Mouse (Mus musculus): ENCODE measurements at regions not wholly inside any gene's neighbourhood (a gene's known extent, or its start where the extent isn't known, plus 50 kb on each side); places are given as distances from the start of the nearest gene placed in this dataset.
"Not testable (repeated sequence)": the region's sequence is repeated elsewhere in the genome, so short reads cannot be mapped to it uniquely, and the experiment has no call there.

DNA sequence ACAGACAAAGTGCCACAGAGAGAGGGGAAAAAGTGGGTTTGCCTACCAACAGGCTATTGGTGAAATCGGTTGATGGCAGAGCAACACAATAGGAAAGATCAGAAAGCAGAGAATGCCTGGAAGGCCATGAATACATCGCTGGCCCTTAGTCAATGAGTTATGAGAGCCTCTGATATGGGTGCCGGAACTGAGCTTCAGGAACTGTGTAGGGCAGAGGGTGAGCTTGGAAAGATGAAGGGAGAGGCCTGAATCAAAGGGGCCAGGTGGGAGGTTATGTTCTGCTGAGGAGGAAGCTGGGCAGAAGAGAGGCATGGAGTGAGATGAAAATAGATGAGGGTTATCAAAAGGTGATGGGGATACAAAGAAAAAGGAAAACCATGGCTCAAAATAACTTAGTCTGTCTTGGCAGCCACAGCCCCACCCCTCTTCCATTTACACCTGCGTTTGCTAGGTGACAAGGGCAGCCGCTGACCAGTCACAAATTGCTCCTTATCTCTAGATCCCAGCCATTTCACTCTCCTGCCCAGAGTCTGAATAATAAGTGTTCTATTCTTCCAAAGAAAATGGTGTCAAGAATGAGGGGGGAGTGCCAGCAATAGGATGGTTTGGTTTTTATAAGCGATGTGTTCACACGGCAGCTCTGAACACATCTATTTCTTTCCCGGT lies 77.7 kb upstream of the Rad23b start:
- TF ChIP-seq POLR2A (IDR thresholded peaks at IDR 0.05; ENCODE audit: borderline replicate concordance, low read depth, low read length) (no peak), CTCF (IDR thresholded peaks at IDR 0.05; ENCODE audit: low read depth, low read length) (no peak)
- no peaks in the 10 kb centered on the region for H3K4me1 ChIP-seq (ENCODE audit: control insufficient read depth, insufficient read depth, low read length)
- no peak overlapping the region for H3K27ac ChIP-seq (ENCODE audit: insufficient read depth, low read depth, low read length)
- no peak overlapping the region for H3K4me3 ChIP-seq (ENCODE audit: insufficient read depth, low read length)

DNA sequence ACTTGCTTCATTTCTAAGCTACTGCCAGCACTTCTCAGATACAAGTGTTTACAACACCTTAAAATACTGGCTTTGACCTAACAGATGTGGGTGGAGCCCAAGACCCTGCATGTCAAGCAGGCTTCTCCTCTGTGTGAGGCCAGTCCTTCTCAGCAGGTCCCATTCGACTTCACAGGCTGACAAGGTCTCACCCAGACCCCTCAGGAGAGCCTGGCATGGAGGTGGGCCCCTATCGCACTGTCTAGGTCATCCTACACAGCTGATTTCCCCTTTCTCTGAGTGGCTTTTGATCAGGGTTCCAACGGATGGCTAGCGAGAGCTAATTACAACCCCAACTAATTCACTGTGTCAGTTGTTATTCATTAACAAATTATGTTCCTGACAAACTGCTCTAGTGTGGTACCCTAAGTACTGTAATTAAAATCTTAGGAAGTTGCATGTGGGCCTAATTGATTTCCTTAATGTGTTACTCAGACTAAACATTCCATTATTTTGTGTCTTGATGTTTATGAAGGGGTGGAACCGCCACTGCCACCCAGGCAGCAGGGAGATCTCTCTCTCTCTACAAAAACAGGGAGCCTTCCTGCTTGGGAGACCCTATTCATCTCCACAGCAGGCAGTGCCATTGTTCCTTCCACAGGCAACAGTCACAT lies 73.4 kb upstream of the Rad23b start:
- H3K4me1 ChIP-seq (ENCODE audit: control insufficient read depth, insufficient read depth, low read length), result no peaks in the 10 kb centered on the region
- no peak overlapping the region for H3K27ac ChIP-seq (ENCODE audit: insufficient read depth, low read depth, low read length)
- no peak for TF ChIP-seq POLR2A (IDR thresholded peaks at IDR 0.05; ENCODE audit: borderline replicate concordance, low read depth, low read length)
- no peak for TF ChIP-seq CTCF (IDR thresholded peaks at IDR 0.05; ENCODE audit: low read depth, low read length)
- H3K4me3 ChIP-seq (ENCODE audit: insufficient read depth, low read length), result no peak overlapping the region

DNA sequence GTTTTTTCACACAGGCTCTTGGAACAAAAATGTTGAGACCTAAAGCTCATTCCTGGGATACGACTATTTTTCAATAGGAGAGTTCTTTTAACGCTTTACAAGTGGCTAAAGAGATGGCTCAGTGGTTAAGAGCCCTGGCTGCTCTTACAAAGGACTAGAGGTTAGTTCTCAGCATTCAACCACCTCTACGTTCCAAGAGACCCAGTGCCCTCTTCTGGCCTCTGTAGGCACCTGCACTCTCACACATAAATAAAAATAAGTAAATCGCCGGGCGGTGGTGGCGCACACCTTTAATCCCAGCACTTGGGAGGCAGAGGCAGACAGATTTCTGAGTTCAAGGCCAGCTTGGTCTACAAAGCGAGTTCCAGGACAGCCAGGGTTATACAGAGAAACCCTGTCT lies 70.5 kb upstream of the Rad23b start:
- H3K4me1 ChIP-seq (ENCODE audit: control insufficient read depth, insufficient read depth, low read length); H3K4me3 ChIP-seq (ENCODE audit: insufficient read depth, low read length); H3K27ac ChIP-seq (ENCODE audit: insufficient read depth, low read depth, low read length): not testable (repeated sequence)

GRCm38 (mm10) chr4:55280706-55281105 lies 69.1 kb upstream of the Rad23b start:
- Histone ChIP-seq H3K27ac (ENCODE audit: insufficient read depth, low read depth, low read length) (no peak overlapping the region), H3K4me1 (ENCODE audit: control insufficient read depth, insufficient read depth, low read length) (no peaks in the 10 kb centered on the region), H3K4me3 (ENCODE audit: insufficient read depth, low read length) (no peak overlapping the region)
- no peak for TF ChIP-seq CTCF (IDR thresholded peaks at IDR 0.05; ENCODE audit: low read depth, low read length)
- no peak for TF ChIP-seq POLR2A (IDR thresholded peaks at IDR 0.05; ENCODE audit: borderline replicate concordance, low read depth, low read length)

DNA sequence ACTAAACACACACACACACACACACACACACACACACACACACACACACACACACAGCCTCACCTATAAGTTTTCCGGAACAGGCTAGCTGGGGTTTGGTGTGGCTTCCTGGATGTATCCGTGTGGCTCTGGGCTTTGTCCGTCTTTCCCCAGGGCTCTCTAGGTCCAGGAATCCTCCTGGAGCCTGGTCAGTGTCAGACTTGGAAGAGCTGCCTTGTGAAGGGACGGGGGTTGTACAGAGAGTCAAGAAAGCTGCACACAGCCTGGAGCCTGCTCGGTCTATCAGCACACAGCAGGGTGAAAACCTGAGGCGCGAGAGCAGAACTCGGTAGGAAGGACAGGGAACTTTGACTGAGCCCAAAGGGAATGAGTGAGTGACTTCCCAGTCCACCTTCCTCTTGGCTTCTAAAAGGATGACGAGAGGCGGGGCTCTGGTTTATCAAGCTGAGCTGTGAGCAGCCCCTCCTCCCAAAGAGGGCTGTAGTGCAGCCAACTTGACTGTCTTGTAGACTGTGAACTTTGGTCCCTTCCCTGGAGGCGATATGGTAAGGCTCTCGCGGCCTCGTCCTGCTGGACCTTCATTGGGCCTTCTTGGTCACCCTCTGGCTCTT lies 68.3 kb upstream of the Rad23b start:
- H3K4me1 ChIP-seq (ENCODE audit: control insufficient read depth, insufficient read depth, low read length), result no peaks in the 10 kb centered on the region
- no peak overlapping the region for H3K4me3 ChIP-seq (ENCODE audit: insufficient read depth, low read length)
- TF ChIP-seq CTCF (IDR thresholded peaks at IDR 0.05; ENCODE audit: low read depth, low read length), result no peak
- TF ChIP-seq POLR2A (IDR thresholded peaks at IDR 0.05; ENCODE audit: borderline replicate concordance, low read depth, low read length), result no peak
- H3K27ac ChIP-seq (ENCODE audit: insufficient read depth, low read depth, low read length), result no peak overlapping the region

- H3K4me3 ChIP-seq (ENCODE audit: insufficient read depth, low read length), result no peak overlapping the region
- TF ChIP-seq POLR2A (IDR thresholded peaks at IDR 0.05; ENCODE audit: borderline replicate concordance, low read depth, low read length) (no peak), CTCF (IDR thresholded peaks at IDR 0.05; ENCODE audit: low read depth, low read length) (no peak)
- H3K27ac ChIP-seq (ENCODE audit: insufficient read depth, low read depth, low read length), result no peak overlapping the region
- H3K4me1 ChIP-seq (ENCODE audit: control insufficient read depth, insufficient read depth, low read length), result no peaks in the 10 kb centered on the region
These were observed 67.4 kb upstream of the Rad23b start for GRCm38 (mm10) chr4:55282474-55282873.

DNA sequence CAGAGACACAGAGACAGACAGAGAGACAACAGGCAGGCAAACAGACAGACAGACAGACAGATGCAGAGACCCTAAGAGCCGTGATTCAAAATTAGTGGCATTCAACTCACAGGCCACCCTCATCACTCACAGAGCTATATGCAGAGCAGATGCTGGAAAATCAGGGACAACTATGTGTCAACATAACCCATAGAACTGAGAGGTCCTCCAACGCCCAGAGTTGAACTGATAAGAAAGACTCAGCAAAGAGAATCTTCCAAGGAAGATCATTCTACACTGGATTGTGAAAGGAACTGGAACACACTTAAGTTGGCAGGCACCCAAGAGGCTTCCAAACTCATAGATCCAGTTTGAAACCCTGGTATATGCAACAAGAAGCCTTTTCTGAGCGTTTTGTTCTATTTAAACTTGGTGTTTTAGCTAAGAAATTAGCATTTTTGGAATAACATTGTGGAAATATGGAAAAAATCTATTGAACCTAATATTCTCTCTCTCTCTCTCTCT lies 65.1 kb upstream of the Rad23b start:
- no peak for TF ChIP-seq POLR2A (IDR thresholded peaks at IDR 0.05; ENCODE audit: borderline replicate concordance, low read depth, low read length)
- TF ChIP-seq CTCF (IDR thresholded peaks at IDR 0.05; ENCODE audit: low read depth, low read length), result no peak
- H3K4me3 ChIP-seq (ENCODE audit: insufficient read depth, low read length), result no peak overlapping the region
- H3K27ac ChIP-seq (ENCODE audit: insufficient read depth, low read depth, low read length), result no peak overlapping the region
- H3K4me1 ChIP-seq (ENCODE audit: control insufficient read depth, insufficient read depth, low read length), result no peaks in the 10 kb centered on the region

- Histone ChIP-seq H3K4me3 (ENCODE audit: insufficient read depth, low read length) (no peak overlapping the region), H3K27ac (ENCODE audit: insufficient read depth, low read depth, low read length) (no peak overlapping the region), H3K4me1 (ENCODE audit: control insufficient read depth, insufficient read depth, low read length) (no peaks in the 10 kb centered on the region)
- TF ChIP-seq CTCF (IDR thresholded peaks at IDR 0.05; ENCODE audit: low read depth, low read length) (no peak), POLR2A (IDR thresholded peaks at IDR 0.05; ENCODE audit: borderline replicate concordance, low read depth, low read length) (no peak)
These were observed 64.2 kb upstream of the Rad23b start for GRCm38 (mm10) chr4:55285641-55286040.

GRCm38 (mm10) chr4:55288456-55288855 lies 61.4 kb upstream of the Rad23b start:
- TF ChIP-seq CTCF (IDR thresholded peaks at IDR 0.05; ENCODE audit: low read depth, low read length), result no peak
- TF ChIP-seq POLR2A (IDR thresholded peaks at IDR 0.05; ENCODE audit: borderline replicate concordance, low read depth, low read length), result no peak
- Histone ChIP-seq H3K4me3 (ENCODE audit: insufficient read depth, low read length) (no peak overlapping the region), H3K4me1 (ENCODE audit: control insufficient read depth, insufficient read depth, low read length) (no peaks in the 10 kb centered on the region), H3K27ac (ENCODE audit: insufficient read depth, low read depth, low read length) (no peak overlapping the region)

DNA sequence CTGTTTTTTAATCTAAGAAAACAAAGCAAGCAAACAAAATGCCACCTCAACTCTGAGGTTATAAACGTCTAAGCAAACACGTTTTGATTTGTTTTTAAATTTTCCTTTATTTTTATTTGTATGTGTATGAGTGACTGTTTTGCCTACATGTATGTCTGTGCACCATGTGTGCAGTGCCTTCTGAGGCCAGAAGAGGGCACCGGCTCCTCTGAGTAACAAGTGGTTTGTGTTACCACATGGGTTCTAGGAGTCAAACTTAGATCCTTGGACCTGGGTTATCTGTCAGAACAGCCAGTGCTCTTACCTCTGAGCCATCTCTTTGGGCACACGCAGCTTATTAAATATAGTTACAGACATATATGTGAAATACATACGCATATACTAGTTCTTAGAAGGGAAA lies 57.6 kb upstream of the Rad23b start:
- Histone ChIP-seq H3K27ac (ENCODE audit: insufficient read depth, low read depth, low read length) (no peak overlapping the region), H3K4me1 (ENCODE audit: control insufficient read depth, insufficient read depth, low read length) (no peaks in the 10 kb centered on the region), H3K4me3 (ENCODE audit: insufficient read depth, low read length) (no peak overlapping the region)
- TF ChIP-seq CTCF (IDR thresholded peaks at IDR 0.05; ENCODE audit: low read depth, low read length) (peak; percentile 42; the same call in 1 of the 2 replicates), POLR2A (IDR thresholded peaks at IDR 0.05; ENCODE audit: borderline replicate concordance, low read depth, low read length) (no peak)

Data from bone marrow macrophage, adult 2 months (primary cell).